Mouse (Mus musculus): ENCODE data around the gene B4gat1. TPM values are rescaled to one million over a fixed set of nuclear protein-coding genes. Genes with fewer than 3 reads are reported as not detected.
"Not testable (repeated sequence)": the region's sequence is repeated elsewhere in the genome, so short reads cannot be mapped to it uniquely, and the experiment has no call there.

Gene B4gat1
- total RNA-seq (2017), result 5.1 to 6.9 TPM in 2 of 3 replicates, not detected in the other

DNA sequence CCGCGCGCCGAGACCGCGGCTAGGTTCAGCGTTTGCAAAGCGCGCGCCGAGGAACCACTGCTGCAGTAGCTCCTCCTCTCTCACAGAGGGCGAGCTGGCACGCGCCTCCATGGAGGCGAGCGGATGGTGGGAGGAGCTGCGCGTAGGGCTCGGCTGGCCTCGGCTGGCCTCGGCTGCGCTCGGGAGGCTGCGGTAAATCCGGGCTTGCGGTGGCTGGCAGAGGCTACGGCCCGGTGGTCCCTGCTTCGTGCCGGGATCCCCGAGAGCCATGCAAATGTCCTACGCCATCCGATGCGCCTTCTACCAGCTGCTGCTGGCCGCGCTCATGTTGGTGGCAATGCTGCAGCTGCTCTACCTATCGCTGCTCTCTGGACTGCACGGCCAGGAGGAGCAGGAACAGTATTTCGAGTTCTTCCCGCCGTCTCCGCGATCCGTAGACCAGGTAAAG lies at the start of gene B4gat1, which contains the start of gene AC124502.3:
Gene B4gat1 (plus strand): TSS at position 118 of the 448 bp plus-strand sequence.
Gene AC124502.3 (plus strand): TSS at position 183 of the 448 bp plus-strand sequence.
- ATAC-seq (replicated peaks; ENCODE audit: insufficient number of reproducible peaks, low FRiP score, low TSS enrichment, poor library complexity, severe bottlenecking), result peak; percentile 78

DNA sequence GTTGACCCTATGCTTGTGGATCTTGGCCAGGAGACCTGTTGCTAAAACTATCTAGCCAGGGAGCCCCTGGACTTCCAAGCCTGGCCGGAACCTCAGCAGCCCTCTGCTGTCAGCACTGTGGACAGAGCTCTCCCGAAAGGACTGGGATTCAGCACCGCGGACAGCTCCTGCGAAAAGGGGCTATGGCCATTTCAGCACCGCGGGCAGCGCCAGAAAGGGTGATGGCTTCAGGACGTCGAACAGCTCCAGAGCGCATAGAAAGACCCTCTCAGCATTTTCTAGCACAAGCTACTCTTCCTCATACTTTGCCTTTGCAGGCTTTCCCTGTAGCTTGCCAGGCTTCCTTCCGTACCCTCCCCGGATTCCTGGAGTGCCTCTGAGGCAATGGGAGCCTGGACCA lies 49.6 kb upstream of the B4gat1 start:
- peak; percentile 68; the same call in 1 of the 2 replicates for ATAC-seq (replicated peaks; ENCODE audit: insufficient number of reproducible peaks, low FRiP score, low TSS enrichment, poor library complexity, severe bottlenecking)

DNA sequence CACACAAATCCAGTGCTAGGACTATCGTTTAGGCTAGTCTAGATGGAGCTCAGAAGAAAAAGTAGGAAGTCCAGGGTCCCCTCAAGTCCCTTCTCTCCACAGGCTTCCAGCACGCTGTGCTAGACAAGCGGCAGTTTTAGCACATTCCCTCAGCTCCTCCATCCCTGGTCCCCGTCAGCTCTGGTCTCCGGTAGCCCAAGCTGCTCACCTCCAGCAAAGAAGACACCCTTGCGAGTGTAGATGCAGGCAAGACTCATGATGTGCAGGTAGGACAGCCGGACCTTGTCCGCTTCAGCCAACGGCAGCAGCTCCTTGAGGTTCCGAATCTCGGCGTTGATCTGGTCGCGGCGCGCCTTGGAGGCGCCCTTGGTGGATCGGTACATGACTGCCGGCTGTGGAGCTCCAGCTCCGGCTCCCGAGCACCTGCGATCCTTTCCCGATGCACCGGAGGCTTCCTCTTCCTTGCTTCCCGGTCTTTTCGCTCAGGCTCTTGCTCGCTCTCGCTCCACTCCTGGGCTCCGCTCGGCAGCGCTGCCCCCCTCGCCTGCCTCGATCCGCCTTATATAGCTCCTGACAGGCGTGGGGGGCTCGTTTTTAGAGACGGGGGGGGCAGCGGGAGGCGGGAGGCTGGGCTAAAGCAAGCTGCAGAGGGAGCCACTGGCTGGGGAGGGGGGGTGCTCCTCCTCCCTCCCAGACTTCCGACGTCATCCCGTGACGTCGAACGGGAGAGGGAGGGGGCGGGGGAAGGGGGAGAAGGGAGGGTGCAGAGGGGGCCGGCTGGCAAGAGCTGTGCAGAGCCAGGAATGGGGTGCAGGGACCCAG lies 49.0 kb upstream of the B4gat1 start:
- no peak for ATAC-seq (replicated peaks; ENCODE audit: insufficient number of reproducible peaks, low FRiP score, low TSS enrichment, poor library complexity, severe bottlenecking)

DNA sequence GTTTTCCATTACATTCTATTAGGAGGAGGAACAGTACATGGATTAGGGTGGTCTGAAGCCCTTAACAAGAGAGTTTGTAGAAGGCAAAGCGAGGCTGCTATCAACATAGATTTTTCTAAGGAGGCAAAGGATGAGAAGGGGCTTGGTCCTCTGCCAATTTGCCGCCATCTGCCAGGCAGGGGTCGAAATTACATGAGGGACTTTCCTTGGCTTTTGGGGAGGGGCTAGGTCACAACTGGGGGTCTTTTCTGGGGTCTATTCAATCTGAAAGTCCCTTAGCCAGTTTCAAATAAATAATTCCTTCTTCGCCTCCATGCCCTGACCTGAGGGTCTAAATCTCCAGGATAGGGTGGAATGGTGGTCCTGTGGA lies 48.4 kb upstream of the B4gat1 start, which contains the start of gene Npas4:
Gene Npas4 (minus strand): TSS at position 61 of the 370 bp plus-strand sequence.
- ATAC-seq (replicated peaks; ENCODE audit: insufficient number of reproducible peaks, low FRiP score, low TSS enrichment, poor library complexity, severe bottlenecking), result no peak

DNA sequence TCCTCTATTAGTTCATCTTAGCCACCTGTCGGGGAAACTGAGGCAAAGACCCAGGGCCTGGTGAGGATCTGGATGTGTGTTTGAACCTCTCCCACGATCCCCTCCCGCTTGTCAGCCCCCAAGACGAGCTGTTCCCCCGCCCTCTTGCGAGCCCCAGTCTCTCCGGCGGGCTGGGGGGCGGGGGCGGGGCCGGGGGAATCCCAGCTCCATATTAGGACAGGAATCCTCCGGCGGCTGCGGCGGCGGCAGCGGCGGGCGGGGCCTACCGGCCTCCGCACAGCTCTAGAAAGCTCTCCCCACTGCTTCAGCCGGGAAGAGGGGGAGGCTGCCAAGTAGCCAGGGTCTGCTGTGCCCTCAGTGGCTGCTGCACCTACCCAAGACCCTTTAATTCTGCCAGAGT lies 47.9 kb upstream of the B4gat1 start:
- no peak for ATAC-seq (replicated peaks; ENCODE audit: insufficient number of reproducible peaks, low FRiP score, low TSS enrichment, poor library complexity, severe bottlenecking)

DNA sequence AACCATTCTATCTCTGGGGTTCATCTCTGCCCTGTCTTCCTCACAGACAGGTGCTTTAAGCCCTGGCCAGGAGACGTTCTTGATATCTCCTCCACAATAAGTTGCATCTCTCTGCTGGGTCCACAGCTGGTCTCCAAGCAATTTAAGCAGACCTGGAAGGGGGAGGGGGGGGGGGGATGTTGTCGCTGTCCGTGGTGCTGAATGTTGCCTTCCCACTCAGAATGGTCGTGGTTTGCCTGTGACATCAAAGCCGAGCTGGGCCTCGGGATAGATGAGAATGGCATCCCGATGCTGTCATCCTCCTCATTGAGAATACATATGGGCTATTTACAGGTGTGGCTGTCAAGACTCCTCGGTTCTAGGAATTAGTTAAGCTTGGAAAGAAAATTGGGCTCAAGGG lies 46.3 kb upstream of the B4gat1 start:
- ATAC-seq (replicated peaks; ENCODE audit: insufficient number of reproducible peaks, low FRiP score, low TSS enrichment, poor library complexity, severe bottlenecking), result no peak

DNA sequence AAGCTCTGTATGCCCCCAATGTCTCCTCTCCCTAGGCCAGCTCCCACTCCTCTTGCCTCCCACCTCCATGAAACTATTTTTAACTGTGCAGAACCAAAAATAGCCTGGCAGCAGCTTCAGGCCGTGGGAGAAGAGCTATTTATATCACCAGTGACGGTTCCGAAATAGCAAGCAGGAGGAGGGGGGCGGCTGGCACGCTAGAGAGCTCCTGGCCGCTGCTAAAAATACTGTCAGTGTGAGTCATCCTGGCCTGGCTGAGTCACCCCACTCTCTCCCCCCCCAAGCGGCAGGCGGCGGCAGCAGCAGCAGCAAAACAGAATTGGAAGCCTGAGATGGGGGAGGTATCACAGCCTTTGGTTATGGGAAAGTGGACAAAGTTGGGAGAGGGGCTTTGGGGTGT lies 45.7 kb upstream of the B4gat1 start:
- no peak for ATAC-seq (replicated peaks; ENCODE audit: insufficient number of reproducible peaks, low FRiP score, low TSS enrichment, poor library complexity, severe bottlenecking)

DNA sequence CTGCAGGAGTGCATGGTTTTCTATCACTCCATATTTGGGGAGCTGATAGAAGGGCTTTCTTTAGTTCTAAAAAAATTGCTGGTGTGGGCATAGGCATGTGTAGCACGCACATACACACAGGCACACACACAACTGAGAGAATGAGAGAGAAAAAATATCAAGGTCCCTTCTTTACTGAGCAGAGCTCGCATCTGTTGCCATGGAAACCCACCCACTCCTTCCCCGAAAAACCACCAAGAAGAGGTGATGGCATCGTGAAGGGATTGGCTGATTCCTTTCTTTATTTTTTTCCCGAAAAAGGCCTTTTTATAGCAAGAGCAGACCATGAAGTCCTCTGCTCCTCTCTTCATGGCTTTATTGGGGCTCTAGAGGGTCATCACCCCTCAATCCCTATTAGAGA lies 44.6 kb upstream of the B4gat1 start:
- ATAC-seq (replicated peaks; ENCODE audit: insufficient number of reproducible peaks, low FRiP score, low TSS enrichment, poor library complexity, severe bottlenecking), result no peak

DNA sequence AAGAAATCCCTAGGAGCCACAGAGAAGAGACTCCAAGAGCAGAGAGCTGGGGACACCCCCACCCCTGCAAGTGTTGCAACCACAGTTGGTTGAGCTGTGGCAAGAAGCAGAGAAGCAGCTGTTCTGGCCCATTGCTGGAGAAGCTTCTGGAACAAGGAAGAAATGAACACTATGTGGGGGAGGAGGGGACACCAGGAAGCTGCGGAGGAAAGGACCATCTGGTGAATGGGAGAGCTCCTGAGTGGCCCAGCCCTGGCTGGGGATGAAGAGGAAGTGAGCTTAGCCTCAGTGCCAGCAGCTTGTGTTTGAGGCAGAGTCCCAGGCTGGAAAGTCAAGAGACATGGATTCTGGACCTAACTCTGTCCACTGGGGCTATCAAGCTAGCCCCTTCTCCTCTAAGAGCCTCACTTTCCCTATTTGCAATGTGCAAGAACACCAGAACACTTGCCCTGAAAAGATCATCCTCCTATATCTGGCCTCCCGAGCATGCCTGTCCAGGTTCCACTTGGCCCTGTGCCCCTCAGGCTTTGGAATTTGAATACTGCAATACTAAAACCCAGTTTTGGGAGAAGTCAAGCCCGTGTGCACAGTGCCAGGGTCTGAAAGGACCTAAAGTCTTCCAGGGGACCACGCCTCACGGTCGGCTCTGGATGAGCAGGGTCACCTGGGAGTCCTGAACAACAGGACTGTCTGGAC lies 39.0 kb upstream of the B4gat1 start:
- ATAC-seq (replicated peaks; ENCODE audit: insufficient number of reproducible peaks, low FRiP score, low TSS enrichment, poor library complexity, severe bottlenecking), result no peak

DNA sequence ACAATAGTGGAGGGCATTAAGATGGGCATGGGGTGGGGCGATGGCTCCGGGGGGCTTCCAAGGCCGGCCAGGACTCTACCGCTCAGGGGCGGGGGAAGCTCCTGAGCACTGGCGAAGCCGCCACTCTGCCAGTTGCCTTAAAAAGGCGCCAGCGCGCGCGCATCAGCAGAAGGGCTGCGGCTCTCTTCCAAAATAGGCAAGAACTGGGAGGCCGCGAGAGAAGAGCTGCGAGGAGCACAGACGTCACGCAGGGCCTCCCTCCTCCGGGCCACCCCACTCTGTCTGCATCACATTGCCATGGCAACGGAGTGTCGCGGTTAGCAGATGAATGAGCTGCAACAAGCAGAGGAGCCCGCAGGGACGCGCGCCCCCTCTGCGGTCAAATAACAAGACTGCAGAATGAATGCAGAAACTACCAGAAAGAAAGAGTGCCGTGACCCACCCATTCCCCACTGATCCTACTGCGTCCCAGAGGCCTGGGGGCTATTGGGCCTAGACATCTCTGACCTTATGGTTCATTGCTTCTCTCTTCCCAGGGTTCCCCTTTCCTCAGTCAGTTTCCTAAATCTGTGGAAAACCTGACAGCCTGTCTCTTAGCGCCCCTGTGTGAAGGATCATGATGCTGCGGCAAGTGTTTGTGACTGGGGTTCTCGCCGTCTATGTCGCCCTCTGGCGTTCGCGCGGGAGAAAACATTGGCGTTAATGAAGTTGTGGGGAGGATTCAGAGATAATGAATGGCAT lies 36.8 kb upstream of the B4gat1 start:
- peak; percentile 78 for ATAC-seq (replicated peaks; ENCODE audit: insufficient number of reproducible peaks, low FRiP score, low TSS enrichment, poor library complexity, severe bottlenecking)

DNA sequence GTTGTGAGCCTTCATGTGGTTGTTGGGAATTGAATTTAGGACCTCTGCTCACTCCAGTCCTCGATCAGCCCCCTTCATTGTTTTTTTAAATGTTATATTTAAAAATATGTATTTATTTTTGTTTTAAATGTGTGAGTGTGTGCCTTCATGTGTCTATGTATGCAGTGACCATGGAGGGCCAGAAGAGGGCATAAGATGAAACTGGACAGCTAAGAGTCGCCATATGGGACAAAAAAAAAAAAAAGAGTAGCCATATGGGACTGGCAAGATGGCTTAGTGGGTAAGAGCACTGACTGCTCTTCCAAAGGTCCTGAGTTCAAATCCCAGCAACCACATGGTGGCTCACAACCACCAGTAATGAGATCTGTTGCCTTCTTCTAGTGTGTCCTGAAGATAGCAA lies 35.0 kb upstream of the B4gat1 start:
- not testable (repeated sequence) for ATAC-seq (replicated peaks; ENCODE audit: insufficient number of reproducible peaks, low FRiP score, low TSS enrichment, poor library complexity, severe bottlenecking)

DNA sequence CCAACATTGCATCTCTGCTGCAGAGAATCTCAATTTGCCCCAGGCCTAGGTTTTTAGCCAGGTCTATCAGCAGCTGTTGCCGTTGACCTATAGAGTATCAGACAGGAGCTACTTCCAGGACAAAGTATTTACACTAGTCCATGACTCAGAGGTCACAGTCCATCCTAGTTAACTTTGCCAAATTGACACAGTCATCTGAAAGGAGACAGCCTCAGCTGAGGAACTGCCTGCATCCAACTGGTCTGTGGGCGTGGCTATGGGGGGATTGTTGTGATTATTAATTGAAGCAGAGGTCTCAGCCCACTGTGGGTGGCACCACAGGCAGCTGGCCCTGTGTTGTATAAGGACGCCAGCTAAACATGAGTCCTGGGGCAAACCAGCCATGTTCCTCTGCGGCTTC lies 33.7 kb upstream of the B4gat1 start:
- no peak for ATAC-seq (replicated peaks; ENCODE audit: insufficient number of reproducible peaks, low FRiP score, low TSS enrichment, poor library complexity, severe bottlenecking)

DNA sequence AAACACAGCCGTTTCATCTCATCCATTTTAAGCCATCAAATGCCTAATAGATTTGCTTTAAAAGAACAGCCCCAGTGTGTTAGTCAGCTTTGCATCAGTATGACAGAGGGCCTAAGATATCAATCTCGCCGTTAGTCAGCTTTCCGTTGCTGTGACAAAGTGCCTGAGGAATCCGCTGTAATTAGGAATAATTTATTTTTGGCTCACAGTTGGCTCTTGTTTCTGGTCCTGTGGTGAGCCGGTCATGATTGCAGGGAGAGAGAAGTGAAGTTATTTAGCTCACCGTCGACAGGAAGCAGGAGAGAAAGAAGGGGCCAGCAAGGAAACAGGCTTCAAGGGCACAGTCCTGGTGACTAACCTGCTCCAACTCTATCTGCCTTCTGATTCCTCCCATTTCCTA lies 25.5 kb upstream of the B4gat1 start:
- ATAC-seq (replicated peaks; ENCODE audit: insufficient number of reproducible peaks, low FRiP score, low TSS enrichment, poor library complexity, severe bottlenecking), result no peak

DNA sequence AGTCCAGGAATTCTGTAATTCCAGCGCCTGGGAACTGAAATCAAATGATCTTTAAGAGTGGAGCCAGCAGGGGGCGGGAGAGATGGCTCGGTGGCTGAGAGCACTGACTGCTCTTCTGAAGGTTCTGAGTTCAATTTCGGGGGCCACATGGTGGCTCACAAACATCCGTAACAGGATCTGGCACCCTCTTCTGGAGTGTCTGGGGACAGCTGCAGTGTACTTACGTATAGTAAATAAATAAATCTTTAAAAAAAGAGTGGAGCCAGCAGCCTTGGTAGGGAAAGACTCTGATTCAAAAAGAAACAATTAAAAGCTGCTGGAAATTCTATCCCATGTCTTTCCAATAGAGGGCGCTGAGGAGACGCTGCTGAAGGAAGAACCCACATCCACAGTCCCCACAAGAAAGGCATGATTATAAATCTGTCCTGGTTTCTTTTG lies 23.6 kb upstream of the B4gat1 start:
- ATAC-seq (replicated peaks; ENCODE audit: insufficient number of reproducible peaks, low FRiP score, low TSS enrichment, poor library complexity, severe bottlenecking), result no peak

DNA sequence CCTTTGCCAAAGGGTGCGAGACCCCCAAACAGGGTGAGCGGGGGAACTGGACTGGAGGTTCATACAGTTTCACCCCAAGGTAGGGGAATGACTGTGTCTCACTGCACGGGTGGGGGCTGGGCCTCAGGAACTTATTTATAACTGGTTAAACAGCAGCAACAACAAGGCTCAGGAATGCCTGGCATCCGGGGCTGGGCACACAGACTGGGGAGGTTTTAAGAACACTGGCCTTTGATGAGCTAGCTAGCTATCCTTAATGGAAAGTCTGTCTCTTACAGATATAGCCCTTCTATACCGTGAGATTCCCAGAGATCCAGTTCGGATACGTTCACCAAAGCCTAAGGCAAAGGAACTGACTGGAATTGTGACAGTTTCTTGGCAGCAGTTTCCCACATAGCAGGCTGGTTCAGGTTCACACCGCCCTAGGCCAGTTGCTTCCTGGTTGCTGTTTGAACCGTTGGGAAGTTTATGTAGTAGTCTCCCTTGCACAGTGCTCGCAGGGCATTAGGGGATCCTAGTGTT lies 22.3 kb upstream of the B4gat1 start:
- ATAC-seq (replicated peaks; ENCODE audit: insufficient number of reproducible peaks, low FRiP score, low TSS enrichment, poor library complexity, severe bottlenecking), result no peak

DNA sequence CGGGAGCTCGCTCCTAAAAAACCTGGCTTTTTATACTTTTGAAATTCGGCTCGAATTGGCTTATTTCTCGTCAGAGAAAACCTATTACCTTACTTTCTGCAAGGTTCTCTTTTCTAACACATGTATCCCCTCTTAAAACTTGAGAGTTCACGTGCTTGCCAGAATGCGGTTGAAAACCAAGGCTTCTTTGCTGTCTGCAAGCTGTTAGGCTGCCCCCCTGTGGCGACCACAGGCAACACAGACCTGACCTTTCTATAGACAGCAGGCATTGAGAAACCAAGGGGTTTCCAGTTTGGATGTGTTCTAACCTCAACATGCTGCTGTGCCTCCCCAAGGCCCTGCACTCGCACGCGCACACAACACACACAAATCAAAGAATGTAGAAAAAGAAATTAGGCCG lies 21.8 kb upstream of the B4gat1 start:
- peak; percentile 89 for ATAC-seq (replicated peaks; ENCODE audit: insufficient number of reproducible peaks, low FRiP score, low TSS enrichment, poor library complexity, severe bottlenecking)

DNA sequence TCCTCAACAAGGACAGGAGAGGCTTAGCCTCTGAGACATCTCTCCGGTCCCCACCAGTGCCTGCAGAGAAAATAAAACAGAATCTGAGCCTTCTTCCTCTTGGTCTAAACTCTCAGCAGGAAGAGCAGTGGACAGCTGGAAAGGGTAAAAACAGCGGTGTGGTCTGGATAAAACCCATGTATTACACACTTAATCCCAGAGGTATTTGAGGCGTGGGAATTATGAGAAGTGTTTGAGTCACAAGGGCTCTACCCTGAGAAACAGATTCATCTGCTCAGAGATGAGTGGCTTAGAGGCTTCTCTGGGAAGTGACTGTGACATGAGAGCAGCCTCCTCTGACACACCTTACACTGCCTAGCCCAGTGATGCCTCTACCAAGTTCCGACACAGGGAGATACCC lies 21.0 kb upstream of the B4gat1 start:
- ATAC-seq (replicated peaks; ENCODE audit: insufficient number of reproducible peaks, low FRiP score, low TSS enrichment, poor library complexity, severe bottlenecking), result no peak

DNA sequence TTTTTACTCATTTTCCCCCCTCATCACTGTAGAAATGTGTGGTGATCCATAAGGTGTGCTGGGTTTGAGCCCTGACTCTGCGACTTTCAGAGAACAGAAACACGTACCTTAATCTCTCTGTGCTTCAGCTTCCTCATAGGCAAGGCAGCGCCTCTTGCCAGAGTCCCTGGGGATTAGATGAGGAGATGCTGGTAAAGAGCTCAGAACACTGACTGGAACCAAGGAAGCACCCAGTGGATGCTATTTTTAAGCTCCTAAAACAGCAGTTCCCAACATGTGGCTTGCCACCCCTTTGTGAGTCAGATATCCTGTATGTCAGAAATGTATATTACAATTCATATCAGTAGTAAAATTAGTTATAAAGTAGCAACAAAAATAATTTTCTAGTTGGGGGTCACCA lies 20.4 kb upstream of the B4gat1 start:
- no peak for ATAC-seq (replicated peaks; ENCODE audit: insufficient number of reproducible peaks, low FRiP score, low TSS enrichment, poor library complexity, severe bottlenecking)

DNA sequence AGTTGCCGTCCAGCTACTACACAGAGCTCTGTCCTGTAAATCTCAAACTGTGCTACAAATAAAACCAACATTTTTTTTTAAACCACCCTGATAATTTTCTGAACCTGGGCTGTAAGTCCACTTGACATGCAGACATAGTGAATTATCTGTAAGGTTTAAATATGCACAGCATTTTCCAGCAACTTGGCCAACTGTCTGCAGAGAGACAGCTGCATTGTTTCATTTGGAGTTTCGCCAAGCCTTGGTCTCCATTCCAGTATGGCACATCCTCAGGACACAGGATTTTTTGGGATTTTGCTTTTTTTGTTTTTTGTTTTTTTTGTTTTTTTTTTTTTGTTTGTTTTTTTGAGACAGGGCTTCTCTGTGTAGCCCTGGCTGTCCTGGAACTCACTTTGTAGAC lies 17.2 kb upstream of the B4gat1 start:
- ATAC-seq (replicated peaks; ENCODE audit: insufficient number of reproducible peaks, low FRiP score, low TSS enrichment, poor library complexity, severe bottlenecking), result no peak

All from monocyte, adult 5-6 weeks (primary cell).